Mouse (Mus musculus): Measurements from ENCODE around the gene Rtkn2. TPM values are rescaled to one million over a fixed set of nuclear protein-coding genes. Genes with fewer than 3 reads are reported as not detected.

Gene Rtkn2
- total and polyA plus RNA-seq, 3 experiments: 1.1 to 1.3 TPM; not detected in 1

DNA sequence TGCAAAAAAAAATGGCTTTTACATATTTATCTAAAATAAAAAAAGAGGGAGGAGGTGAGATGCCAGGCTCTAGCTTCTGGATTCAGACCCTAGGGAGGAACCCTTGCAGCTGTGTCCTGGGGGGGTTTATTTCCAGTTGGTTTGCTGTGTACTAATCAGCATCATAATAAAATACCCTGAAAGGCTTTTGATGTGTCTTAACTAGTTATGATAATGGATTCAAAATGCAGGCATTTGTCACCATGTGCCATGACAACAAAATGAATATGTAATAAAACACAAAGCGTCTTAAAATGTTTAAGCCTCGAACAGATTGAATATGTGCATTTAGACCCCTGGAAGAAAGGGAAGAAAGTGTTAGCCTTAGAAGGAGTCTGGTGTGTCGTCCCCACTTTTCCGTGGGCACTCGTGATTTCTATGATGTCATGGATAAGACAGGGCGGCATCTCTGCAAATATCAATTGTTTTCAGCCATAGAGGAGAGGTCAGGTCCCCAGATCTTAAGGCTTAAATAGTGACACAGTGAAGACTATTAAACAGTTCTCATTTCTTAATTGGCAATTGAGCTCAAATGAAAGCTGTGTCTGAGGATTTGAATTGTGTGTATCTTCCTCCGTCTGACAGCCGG is 59.7 kb downstream of the Rtkn2 start:
- Histone ChIP-seq H3K9ac (ENCODE audit: control insufficient read depth, low read depth, low read length, poor library complexity, severe bottlenecking) (no peak overlapping the region), H3K4me1 (ENCODE audit: control insufficient read depth in 1 of 2, insufficient read depth in 2 of 2, low read length in 2 of 2) (no peaks in the 10 kb centered on the region), H3K36me3 (ENCODE audit: control insufficient read depth in 1 of 2, insufficient read depth in 2 of 2, low read length in 2 of 2) (no peaks in the 10 kb centered on the region), H3K79me2 (ENCODE audit: control insufficient read depth, insufficient read depth, low read length, poor library complexity) (no peaks in the 10 kb centered on the region), H3K27me3 (ENCODE audit: control insufficient read depth in 1 of 2, insufficient read depth in 2 of 2, low read length in 2 of 2) (no peaks in the 10 kb centered on the region), H3K4me3 (ENCODE audit: control insufficient read depth in 1 of 2, insufficient read depth in 1 of 2, low read depth in 2 of 2, low read length in 2 of 2) (no peak overlapping the region), H3K27ac (ENCODE audit: control insufficient read depth, low read depth, low read length) (no peak overlapping the region), H3K9me3 (replicated peaks; ENCODE audit: insufficient read depth, low read length) (no peaks in the 10 kb centered on the region)
- no peak for DNase-seq (ENCODE audit: low read depth, low spot score)
- no peak for TF ChIP-seq ETS1 (IDR thresholded peaks at IDR 0.05; ENCODE audit: low read depth, low read length)
- TF ChIP-seq JUND (IDR thresholded peaks at IDR 0.05; ENCODE audit: low read depth, low read length): no peak

DNA sequence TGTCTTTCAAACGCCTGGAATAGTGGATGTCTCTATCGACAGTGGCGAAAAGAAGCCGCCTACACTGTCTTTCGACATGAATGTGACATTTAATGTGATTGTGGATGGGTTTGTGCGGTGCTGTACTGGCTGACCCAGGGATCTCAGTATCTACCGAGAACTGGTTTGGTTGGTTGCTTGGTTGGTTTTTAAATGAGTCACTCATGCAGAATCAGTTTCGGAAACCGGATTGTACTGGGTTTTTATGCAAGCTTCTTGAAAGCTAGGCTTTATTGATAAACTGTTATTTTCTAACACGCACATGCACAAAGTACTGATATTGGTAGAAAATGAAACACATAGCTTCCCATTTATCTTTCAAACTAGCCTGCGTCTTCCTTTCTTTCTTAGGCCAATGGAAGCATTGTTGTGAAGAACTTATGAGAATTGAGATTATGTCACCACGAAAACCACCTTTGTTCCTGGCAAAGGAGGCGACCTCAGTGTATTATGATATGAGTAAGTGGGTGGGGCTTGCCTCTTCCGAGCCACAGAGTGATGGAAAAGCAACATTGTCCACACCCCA is 60.4 kb downstream of the Rtkn2 start:
- Histone ChIP-seq H3K9me3 (replicated peaks; ENCODE audit: insufficient read depth, low read length) (no peaks in the 10 kb centered on the region), H3K9ac (ENCODE audit: control insufficient read depth, low read depth, low read length, poor library complexity, severe bottlenecking) (no peak overlapping the region), H3K27ac (ENCODE audit: control insufficient read depth, low read depth, low read length) (no peak overlapping the region), H3K36me3 (ENCODE audit: control insufficient read depth in 1 of 2, insufficient read depth in 2 of 2, low read length in 2 of 2) (no peaks in the 10 kb centered on the region), H3K27me3 (ENCODE audit: control insufficient read depth in 1 of 2, insufficient read depth in 2 of 2, low read length in 2 of 2) (no peaks in the 10 kb centered on the region), H3K79me2 (ENCODE audit: control insufficient read depth, insufficient read depth, low read length, poor library complexity) (no peaks in the 10 kb centered on the region), H3K4me3 (ENCODE audit: control insufficient read depth in 1 of 2, insufficient read depth in 1 of 2, low read depth in 2 of 2, low read length in 2 of 2) (no peak overlapping the region), H3K4me1 (ENCODE audit: control insufficient read depth in 1 of 2, insufficient read depth in 2 of 2, low read length in 2 of 2) (no peaks in the 10 kb centered on the region)
- DNase-seq (ENCODE audit: low read depth, low spot score): peak; percentile 35
- no peak for TF ChIP-seq GABPA (IDR thresholded peaks at IDR 0.05; ENCODE audit: low read depth, low read length)
- TF ChIP-seq NELFE (IDR thresholded peaks at IDR 0.05; ENCODE audit: low read depth, low read length): no peak
- TF ChIP-seq ZNF384 (IDR thresholded peaks at IDR 0.05; ENCODE audit: low read depth, low read length): no peak
- TF ChIP-seq UBTF (IDR thresholded peaks at IDR 0.05; ENCODE audit: borderline replicate concordance, insufficient read depth, low read depth, low read length): no peak
- no peak for TF ChIP-seq GATA1 (IDR thresholded peaks at IDR 0.05; ENCODE audit: low read depth, low read length)
- TF ChIP-seq TBP (IDR thresholded peaks at IDR 0.05; ENCODE audit: low read depth, low read length): no peak
- no peak for TF ChIP-seq CTCF (IDR thresholded peaks at IDR 0.05 in 2 of 3, conservative IDR thresholded peaks at IDR 0.05 in 1 of 3; ENCODE audit: control insufficient read depth in 1 of 3, insufficient read depth in 1 of 3, low read depth in 2 of 3, low read length in 3 of 3, poor library complexity in 1 of 3, severe bottlenecking in 1 of 3)
- TF ChIP-seq TCF12 (IDR thresholded peaks at IDR 0.05; ENCODE audit: low read depth, low read length): no peak
- TF ChIP-seq EP300 (IDR thresholded peaks at IDR 0.05; ENCODE audit: low read depth in 1 of 2, low read length in 2 of 2): no peak
- TF ChIP-seq MXI1 (IDR thresholded peaks at IDR 0.05; ENCODE audit: low read depth, low read length): no peak
- TF ChIP-seq MYC (IDR thresholded peaks at IDR 0.05; ENCODE audit: low read depth, low read length): no peak

DNA sequence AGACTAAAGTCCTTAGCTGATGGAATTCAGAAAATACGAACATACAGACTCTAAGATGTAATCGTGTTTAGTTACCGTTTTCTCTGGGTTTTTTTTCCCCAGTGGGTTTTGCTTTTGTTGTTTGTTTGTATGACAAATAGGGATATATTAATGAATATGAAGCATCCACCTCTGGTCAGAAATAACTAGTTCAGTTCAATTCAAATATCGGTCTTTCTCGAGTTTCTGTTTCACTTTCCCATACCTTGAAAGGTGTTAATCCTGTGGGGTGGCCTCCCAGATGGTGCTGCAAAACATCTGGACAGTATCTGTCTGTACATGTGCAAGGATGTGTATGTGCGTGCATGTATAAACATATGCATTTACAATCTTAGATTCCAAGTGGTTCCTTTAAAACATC is 61.0 kb downstream of the Rtkn2 start:
- H3K27ac ChIP-seq (ENCODE audit: control insufficient read depth, low read depth, low read length): no peak overlapping the region
- no peaks in the 10 kb centered on the region for H3K79me2 ChIP-seq (ENCODE audit: control insufficient read depth, insufficient read depth, low read length, poor library complexity)
- H3K27me3 ChIP-seq (ENCODE audit: control insufficient read depth in 1 of 2, insufficient read depth in 2 of 2, low read length in 2 of 2): no peaks in the 10 kb centered on the region
- TF ChIP-seq ZMIZ1 (IDR thresholded peaks at IDR 0.05; ENCODE audit: low read depth, low read length) (no peak), CHD2 (IDR thresholded peaks at IDR 0.05; ENCODE audit: low read length) (no peak), KAT2A (conservative IDR thresholded peaks at IDR 0.05; ENCODE audit: low read depth, low read length) (no peak), CTCF (IDR thresholded peaks at IDR 0.05 in 2 of 3, conservative IDR thresholded peaks at IDR 0.05 in 1 of 3; ENCODE audit: control insufficient read depth in 1 of 3, insufficient read depth in 1 of 3, low read depth in 2 of 3, low read length in 3 of 3, poor library complexity in 1 of 3, severe bottlenecking in 1 of 3) (no peak), RCOR1 (IDR thresholded peaks at IDR 0.05; ENCODE audit: low read depth, low read length) (no peak), MAX (IDR thresholded peaks at IDR 0.05; ENCODE audit: low read length) (no peak), E2F4 (IDR thresholded peaks at IDR 0.05; ENCODE audit: borderline replicate concordance, low read depth, low read length) (no peak), MYC (IDR thresholded peaks at IDR 0.05; ENCODE audit: low read depth, low read length) (no peak), POLR2A (IDR thresholded peaks at IDR 0.05; ENCODE audit: control insufficient read depth in 1 of 2, insufficient read depth in 1 of 2, low read depth in 1 of 2, low read length in 2 of 2, poor library complexity in 1 of 2) (no peak), TAL1 (IDR thresholded peaks at IDR 0.05; ENCODE audit: low read length) (no peak), ZC3H11A (IDR thresholded peaks at IDR 0.05; ENCODE audit: low read depth, low read length) (no peak), SIN3A (IDR thresholded peaks at IDR 0.05; ENCODE audit: low read length) (no peak), NRF1 (IDR thresholded peaks at IDR 0.05; ENCODE audit: insufficient read depth, low read depth, low read length, poor library complexity, severe bottlenecking) (no peak)
- no peaks in the 10 kb centered on the region for H3K36me3 ChIP-seq (ENCODE audit: control insufficient read depth in 1 of 2, insufficient read depth in 2 of 2, low read length in 2 of 2)
- H3K4me3 ChIP-seq (ENCODE audit: control insufficient read depth in 1 of 2, insufficient read depth in 1 of 2, low read depth in 2 of 2, low read length in 2 of 2): no peak overlapping the region
- no peak overlapping the region for H3K9ac ChIP-seq (ENCODE audit: control insufficient read depth, low read depth, low read length, poor library complexity, severe bottlenecking)
- no peaks in the 10 kb centered on the region for H3K9me3 ChIP-seq (replicated peaks; ENCODE audit: insufficient read depth, low read length)
- DNase-seq (ENCODE audit: low read depth, low spot score): no peak
- H3K4me1 ChIP-seq (ENCODE audit: control insufficient read depth in 1 of 2, insufficient read depth in 2 of 2, low read length in 2 of 2): no peaks in the 10 kb centered on the region
